Mouse (Mus musculus) lung, embryonic 14.5 days (tissue): ENCODE data around the gene Bnc2. TPM values are rescaled to one million over a fixed set of nuclear protein-coding genes. Genes with fewer than 3 reads are reported as not detected.

Experiments
- ATAC-seq: fragments of 200-750 bp; cut with Nextera tagmentation; 2 replicates; pipeline ENCODE4 v1.8.0; 2017; ENCODE audit warnings: mild to moderate bottlenecking, moderate TSS enrichment, moderate library complexity; ENCODE audit not compliant: insufficient read depth
- DNase-seq: peaks from one replicate; pipeline ENCODE4 v3.0.0-alpha.2; 2015
- H3K27ac ChIP-seq: fragments of 300-500 bp; sonication (generic); 2 replicates; pipeline ENCODE4 v1.5.1; 2014; ENCODE audit warnings: low read depth, mild to moderate bottlenecking, moderate library complexity
- H3K27me3 ChIP-seq: fragments of 300-500 bp; sonication (generic); 2 replicates; pipeline ENCODE4 v1.6.1; 2014; ENCODE audit warnings: low read length, control low read depth; ENCODE audit not compliant: insufficient read depth
- H3K36me3 ChIP-seq: fragments of 300-500 bp; sonication (generic); 2 replicates; pipeline ENCODE4 v1.6.1; 2014; ENCODE audit warnings: control low read depth; ENCODE audit not compliant: insufficient read depth
- H3K4me1 ChIP-seq: fragments of 300-500 bp; sonication (generic); 2 replicates; pipeline ENCODE4 v1.6.1; 2014; ENCODE audit warnings: antibody characterized with exemption, control low read depth; ENCODE audit not compliant: insufficient read depth
- H3K4me2 ChIP-seq: fragments of 300-500 bp; sonication (generic); 2 replicates; pipeline ENCODE4 v1.6.1; 2014; ENCODE audit warnings: mild to moderate bottlenecking
- H3K4me3 ChIP-seq: fragments of 300-500 bp; sonication (generic); 2 replicates; pipeline ENCODE4 v1.5.1; 2014; ENCODE audit warnings: low read depth, low read length
- H3K9ac ChIP-seq: fragments of 300-500 bp; sonication (generic); 2 replicates; pipeline ENCODE4 v1.6.1; 2014
- H3K9me3 ChIP-seq: fragments of 300-500 bp; sonication (generic); 2 replicates; pipeline ENCODE4 v1.6.1; 2016; ENCODE audit warnings: low read depth, low read length, control low read depth
- CTCF ChIP-seq: IDR thresholded peaks from 2 replicates; pipeline ENCODE4 v1.5.1; 2016; ENCODE audit warnings: antibody characterized with exemption, low read depth
- WGBS: fragments of 180-500 bp; shearing (Covaris S2); extraction: QIAGEN DNeasy Blood & Tissue Kit; methylation state at CpG from one replicate; pipeline ENCODE4 v1.1.7; 2014; 5-methylcytosine and 5-hydroxymethylcytosine counted together
- polyA plus RNA-seq: library from polyadenylated mRNA; unstranded; fragments of >200 nt; fragmentation: Nextera tagmentation; extraction: Ambion mirVana; gene quantifications from 2 replicates; pipeline ENCODE4 v1.2.1, GENCODE M21; 2014

Bnc2 gene
- polyA plus RNA-seq, 1 experiment from 2014 or later: 8.4 TPM

DNA sequence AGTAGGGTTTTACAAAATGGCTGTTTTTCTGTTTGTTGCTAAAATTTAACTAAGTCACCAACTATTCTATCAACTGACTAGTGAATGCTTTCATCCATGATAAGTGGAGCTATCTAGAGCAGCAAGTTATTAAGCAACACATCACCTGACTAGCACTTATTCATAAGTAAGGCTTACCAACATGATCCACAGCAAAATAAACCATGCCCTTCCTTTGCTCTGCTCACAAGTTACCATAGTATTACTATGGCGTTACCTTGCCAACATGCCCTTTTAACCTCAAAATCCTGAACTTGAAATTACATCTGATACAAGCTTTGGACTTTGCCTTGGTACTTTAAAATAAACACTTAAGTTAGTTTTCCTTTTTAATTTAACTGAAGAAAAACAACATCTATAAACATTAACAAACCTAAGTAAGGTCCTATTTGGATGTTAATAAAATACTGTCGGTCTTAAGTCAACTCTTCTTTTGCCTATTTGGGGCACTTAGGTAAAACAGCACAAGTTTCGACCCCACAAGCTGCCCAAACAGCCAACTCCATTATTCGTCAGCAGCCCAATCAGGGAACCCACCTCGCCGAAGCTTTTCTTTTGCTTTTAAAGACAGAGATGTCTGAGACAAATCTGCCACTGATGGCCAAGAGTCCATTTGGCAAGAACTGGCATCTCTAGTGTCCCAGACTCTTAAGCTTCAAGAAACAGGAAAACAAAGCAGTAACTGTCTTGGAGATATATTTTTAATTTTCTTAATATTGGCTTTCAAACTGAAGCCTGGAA, 204.8 kb downstream of the Bnc2 start:
- no peaks in the 10 kb centered on the region for H3K36me3 ChIP-seq
- no peaks in the 10 kb centered on the region for H3K9me3 ChIP-seq
- no peak overlapping the region for H3K9ac ChIP-seq
- H3K4me2 ChIP-seq: no peak overlapping the region
- no peak for TF ChIP-seq CTCF
- no peaks in the 10 kb centered on the region for H3K27me3 ChIP-seq
- H3K4me3 ChIP-seq: no peak overlapping the region
- no peak for ATAC-seq
- 84% methylated on average over 6 of the region's 6 CpGs for WGBS
- H3K4me1 ChIP-seq: no peaks in the 10 kb centered on the region
- no peak for DNase-seq
- H3K27ac ChIP-seq: no peak overlapping the region

DNA sequence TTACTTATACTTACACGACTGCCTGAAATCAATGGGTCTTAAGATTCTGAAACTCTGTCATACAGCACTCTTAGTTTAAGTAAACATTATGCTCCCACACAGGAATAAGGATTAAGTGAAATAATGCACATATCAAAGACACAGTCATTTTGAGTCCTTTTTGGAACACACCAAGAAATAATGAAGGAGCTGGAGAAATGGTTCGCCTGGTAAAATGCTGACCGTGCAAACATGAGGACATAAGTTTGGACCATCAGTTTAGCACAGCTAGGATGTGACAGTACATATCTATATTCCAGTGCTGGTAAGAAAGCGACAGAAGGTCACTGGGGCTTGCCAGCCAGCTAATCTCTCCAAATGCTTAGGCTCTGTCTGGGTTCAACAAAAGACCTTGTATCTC, 205.7 kb downstream of the Bnc2 start:
- 38% methylated on average over 4 of the region's 4 CpGs for WGBS
- DNase-seq (peak; percentile 58), ATAC-seq (no peak)
- Histone ChIP-seq H3K27ac (peak overlapping the region; percentile 46; the same call in 1 of the 2 replicates), H3K4me2 (no peak overlapping the region), H3K27me3 (no peaks in the 10 kb centered on the region), H3K4me1 (no peaks in the 10 kb centered on the region), H3K9ac (no peak overlapping the region), H3K9me3 (no peaks in the 10 kb centered on the region), H3K36me3 (no peaks in the 10 kb centered on the region), H3K4me3 (no peak overlapping the region)
- TF ChIP-seq CTCF: no peak

DNA sequence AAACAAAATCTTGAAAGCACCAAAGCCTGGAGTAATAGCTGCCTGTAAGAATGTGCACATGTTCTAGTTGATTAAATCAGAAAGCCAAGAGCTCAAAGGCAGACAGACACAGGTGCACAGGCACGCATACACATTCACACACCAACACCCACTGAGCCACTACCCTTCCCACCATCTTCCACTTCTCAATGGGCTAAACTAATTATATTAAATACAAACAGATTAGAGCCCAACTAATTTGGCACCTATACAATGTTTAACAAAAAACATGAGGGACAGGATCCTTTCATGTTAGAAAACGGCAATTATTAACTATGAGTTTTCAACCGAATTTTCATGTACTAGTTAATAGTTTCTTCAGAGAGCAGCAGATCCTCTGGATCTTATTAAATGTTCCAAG, 207.4 kb downstream of the Bnc2 start:
- no peak for DNase-seq
- no peak for TF ChIP-seq CTCF
- Histone ChIP-seq H3K27me3 (no peaks in the 10 kb centered on the region), H3K9me3 (no peaks in the 10 kb centered on the region), H3K4me1 (no peaks in the 10 kb centered on the region), H3K4me2 (no peak overlapping the region), H3K4me3 (no peak overlapping the region), H3K27ac (no peak overlapping the region), H3K36me3 (no peaks in the 10 kb centered on the region), H3K9ac (no peak overlapping the region)
- 91% methylated on average over 3 of the region's 3 CpGs for WGBS
- no peak for ATAC-seq

DNA sequence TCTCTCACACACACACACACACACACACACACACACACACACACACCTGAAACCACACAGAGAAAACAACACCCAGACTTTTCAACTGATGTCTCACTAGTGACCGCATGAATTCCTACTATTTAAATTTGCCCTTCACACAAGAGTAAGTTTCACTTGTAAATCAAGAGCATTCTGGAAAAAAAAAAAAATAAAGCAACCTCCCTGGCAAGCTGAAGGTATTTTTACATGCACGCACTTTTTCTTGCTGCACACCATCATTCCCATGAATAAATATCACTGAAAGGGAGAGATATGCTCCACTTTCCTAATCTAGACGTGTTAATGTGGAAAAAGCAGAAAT, 216.9 kb downstream of the Bnc2 start:
- Histone ChIP-seq H3K27me3 (no peaks in the 10 kb centered on the region), H3K36me3 (no peaks in the 10 kb centered on the region), H3K4me2 (no peak overlapping the region), H3K9ac (no peak overlapping the region), H3K9me3 (no peaks in the 10 kb centered on the region), H3K4me1 (peaks cover 8% of the 10 kb centered on the region; the same call in 1 of the 2 replicates), H3K4me3 (no peak overlapping the region), H3K27ac (no peak overlapping the region)
- ATAC-seq (no peak), DNase-seq (no peak)
- TF ChIP-seq CTCF: no peak
- WGBS: 61% methylated on average over 3 of the region's 3 CpGs

DNA sequence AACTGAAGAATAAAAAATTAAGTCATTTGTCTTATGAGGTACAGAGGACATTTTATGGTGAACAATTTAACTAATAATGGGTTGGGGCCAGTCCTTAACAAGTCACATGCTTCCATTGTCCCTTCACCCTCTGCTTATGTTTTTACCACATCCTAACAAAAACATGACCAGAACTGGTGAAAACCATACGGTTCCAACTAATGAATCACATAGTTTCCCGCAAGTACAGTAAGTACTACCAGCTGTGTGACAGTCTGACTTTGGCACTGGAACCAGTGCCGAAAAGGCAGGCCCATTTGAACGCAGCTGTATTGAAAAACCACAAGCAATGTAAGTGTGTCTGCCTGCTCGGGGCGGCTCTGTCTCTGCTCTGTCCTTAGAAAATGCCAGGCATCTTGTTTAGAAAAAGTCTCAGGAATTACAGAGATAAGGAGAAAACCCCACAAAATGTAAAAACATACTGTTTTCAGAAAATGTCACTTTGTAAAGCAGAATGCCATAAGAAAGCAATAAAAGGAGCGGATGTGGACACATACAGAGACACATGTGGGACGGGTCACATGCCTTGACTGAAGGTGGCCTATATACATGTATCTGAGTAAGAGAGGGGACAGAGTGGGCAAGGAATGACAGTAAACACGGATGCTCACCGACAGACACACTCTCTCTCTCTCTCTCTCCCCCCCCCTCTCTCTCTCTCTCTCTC, 217.4 kb downstream of the Bnc2 start:
- Histone ChIP-seq H3K36me3 (no peaks in the 10 kb centered on the region), H3K9me3 (no peaks in the 10 kb centered on the region), H3K4me1 (peaks cover 8% of the 10 kb centered on the region; the same call in 1 of the 2 replicates), H3K27ac (no peak overlapping the region), H3K4me2 (no peak overlapping the region), H3K9ac (no peak overlapping the region), H3K4me3 (no peak overlapping the region), H3K27me3 (no peaks in the 10 kb centered on the region)
- peak; percentile 70 for DNase-seq
- no peak for TF ChIP-seq CTCF
- 41% methylated on average over 10 of the region's 10 CpGs for WGBS
- peak; percentile 58; the same call in 1 of the 2 replicates for ATAC-seq

DNA sequence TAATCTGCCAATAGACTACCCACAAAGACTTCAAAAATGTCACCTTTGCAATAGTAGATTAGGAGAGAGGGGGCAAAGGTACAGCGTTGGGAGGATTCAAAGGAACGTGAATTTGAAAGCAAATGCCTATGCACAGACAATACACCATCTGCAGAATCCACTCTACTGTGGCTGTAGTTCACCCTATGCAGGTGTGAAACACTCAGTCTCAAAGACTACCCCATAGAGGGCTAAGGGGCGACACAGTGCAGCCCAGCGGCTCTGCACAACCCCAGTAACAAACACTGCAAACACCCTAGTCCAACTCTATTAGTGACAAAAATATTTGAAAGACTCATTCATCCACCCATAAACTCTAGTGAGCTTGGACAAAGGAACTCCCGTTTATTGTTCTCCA, 218.2 kb downstream of the Bnc2 start:
- Histone ChIP-seq H3K4me2 (no peak overlapping the region), H3K9ac (no peak overlapping the region), H3K27ac (no peak overlapping the region), H3K9me3 (no peaks in the 10 kb centered on the region), H3K4me3 (no peak overlapping the region), H3K27me3 (no peaks in the 10 kb centered on the region), H3K4me1 (peaks cover 8% of the 10 kb centered on the region; the same call in 1 of the 2 replicates), H3K36me3 (no peaks in the 10 kb centered on the region)
- DNase-seq: no peak
- no peak for ATAC-seq
- 67% methylated on average over 5 of the region's 5 CpGs for WGBS
- no peak for TF ChIP-seq CTCF

DNA sequence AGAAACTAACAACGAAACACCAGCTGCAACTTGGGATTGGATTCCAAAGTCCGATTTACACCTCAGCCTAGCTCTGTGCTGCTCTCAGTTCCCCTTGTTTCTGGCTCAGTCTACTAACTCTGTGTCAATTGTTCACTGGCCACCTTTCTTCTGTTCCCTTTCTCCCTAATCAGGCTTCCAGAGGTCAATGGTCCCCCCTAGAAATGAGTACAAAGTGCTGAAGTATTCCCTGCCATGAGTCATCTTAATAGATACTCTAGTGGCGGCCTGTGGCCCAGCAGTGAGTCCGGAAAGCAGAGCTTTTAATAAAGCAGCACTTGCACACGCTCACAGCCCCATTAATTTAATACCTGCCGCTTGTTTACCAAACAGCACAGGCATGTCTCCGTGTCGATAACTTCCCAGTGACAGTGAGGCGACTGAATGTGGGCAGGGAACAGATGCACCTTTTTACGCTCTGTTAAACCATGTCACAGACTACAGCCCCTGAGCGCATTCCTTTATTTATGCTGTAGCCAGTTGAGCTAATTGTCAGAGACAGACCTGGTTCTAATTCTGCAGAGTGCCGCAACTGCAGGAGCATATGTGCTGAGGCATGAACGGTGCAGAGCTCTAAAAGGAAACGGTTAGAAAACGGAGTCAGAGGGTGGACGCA, 218.8 kb downstream of the Bnc2 start:
- Histone ChIP-seq H3K27ac (no peak overlapping the region), H3K9ac (no peak overlapping the region), H3K36me3 (no peaks in the 10 kb centered on the region), H3K4me2 (no peak overlapping the region), H3K4me1 (peaks cover 8% of the 10 kb centered on the region; the same call in 1 of the 2 replicates), H3K9me3 (no peaks in the 10 kb centered on the region), H3K4me3 (no peak overlapping the region), H3K27me3 (no peaks in the 10 kb centered on the region)
- no peak for TF ChIP-seq CTCF
- no peak for DNase-seq
- 77% methylated on average over 16 of the region's 16 CpGs for WGBS
- no peak for ATAC-seq
